Mouse (Mus musculus): ENCODE data around the gene Timp4. TPM values are rescaled to one million over a fixed set of nuclear protein-coding genes. Genes with fewer than 3 reads are reported as not detected.

Timp4 gene
- polyA plus RNA-seq (2012; rRNA removed; ENCODE audit: low replicate concordance), result 17.9 and 201 TPM in 2 replicates

DNA sequence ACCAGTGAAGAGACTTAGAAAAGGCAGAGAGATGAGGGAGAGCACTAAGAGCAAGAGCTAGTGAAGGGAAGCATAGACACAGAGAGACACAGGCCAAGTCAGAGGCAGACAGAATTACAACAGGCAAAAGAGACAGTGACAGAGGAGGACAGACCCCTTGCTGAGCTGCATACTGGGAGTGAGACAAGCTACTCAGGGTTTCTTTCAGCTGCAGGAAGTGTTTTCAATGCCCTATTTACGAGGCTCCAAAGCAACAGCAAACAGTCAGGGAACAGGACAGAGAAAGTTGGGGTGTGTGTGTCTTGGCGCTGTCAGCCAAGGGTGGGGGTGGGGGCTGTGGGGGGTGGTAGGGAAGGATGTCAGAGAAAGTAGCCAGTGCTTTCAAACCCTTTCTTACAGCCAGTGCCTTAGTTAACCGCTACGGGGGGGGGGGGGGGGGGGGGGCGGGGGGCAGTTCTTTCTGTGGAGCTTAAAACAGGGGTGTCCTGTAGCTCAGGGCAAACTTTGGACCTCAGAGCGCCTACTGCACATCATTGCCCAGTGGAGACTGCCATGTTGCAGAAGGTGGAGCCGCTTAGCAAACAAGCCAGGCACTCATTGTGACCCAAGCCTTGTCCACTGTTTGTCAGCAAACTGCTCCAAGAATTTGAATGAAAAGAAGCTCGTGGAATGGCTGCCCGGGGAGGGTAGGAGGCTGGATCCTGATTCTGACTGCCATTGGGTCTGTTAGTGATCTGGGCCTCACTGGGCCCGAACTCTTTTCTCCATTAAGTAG lies at the start of gene Timp4:
Gene Timp4, minus strand, starts transcription at position 107 of the 775 bp plus-strand sequence.

DNA sequence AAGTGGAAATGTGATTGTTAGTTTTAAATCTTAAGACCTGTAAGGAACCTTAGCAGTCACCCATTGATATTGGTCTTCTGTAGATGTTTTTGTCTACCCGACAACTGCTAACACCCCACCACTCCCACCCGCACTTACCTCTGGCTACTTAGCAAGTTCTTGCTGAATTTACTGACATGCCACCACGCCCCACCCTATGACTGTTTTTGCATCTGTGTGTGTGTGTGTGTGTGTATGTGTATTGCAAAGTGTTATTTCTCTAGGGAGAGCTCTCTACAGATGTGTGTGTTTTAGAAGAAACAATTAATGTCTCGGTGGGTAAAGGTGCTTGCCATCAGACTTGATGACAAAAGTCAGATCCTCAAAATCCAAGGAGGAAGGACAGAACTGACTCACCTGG lies 25.0 kb downstream of the Timp4 start, which contains the start of gene Gm17482:
Gene Gm17482, plus strand, starts transcription at position 301 of the 400 bp plus-strand sequence.

Other genes starting within 250 kb of the Timp4 start
- gene Tamm41, start 214.3 kb downstream of the Timp4 start, polyA plus RNA-seq (2012; rRNA removed; ENCODE audit: low replicate concordance), result 20.5 and 28.3 TPM in 2 replicates
- gene Syn2, start 117.3 kb downstream of the Timp4 start, polyA plus RNA-seq (2012; rRNA removed; ENCODE audit: low replicate concordance), result 10.2 and 11.0 TPM in 2 replicates
- gene Gm17482, start 24.9 kb downstream of the Timp4 start, polyA plus RNA-seq (2012; rRNA removed; ENCODE audit: low replicate concordance), result not detected in 2 replicates
- gene Pparg, start 108.7 kb upstream of the Timp4 start, polyA plus RNA-seq (2012; rRNA removed; ENCODE audit: low replicate concordance), result 113 and 297 TPM in 2 replicates